Mouse (Mus musculus): ENCODE results near the gene Zdhhc21. TPM values are rescaled to one million over a fixed set of nuclear protein-coding genes. Genes with fewer than 3 reads are reported as not detected.

The Zdhhc21 gene
- total and polyA plus RNA-seq, 2 experiments from 2014 or later, result 14.8 to 50.3 TPM

DNA sequence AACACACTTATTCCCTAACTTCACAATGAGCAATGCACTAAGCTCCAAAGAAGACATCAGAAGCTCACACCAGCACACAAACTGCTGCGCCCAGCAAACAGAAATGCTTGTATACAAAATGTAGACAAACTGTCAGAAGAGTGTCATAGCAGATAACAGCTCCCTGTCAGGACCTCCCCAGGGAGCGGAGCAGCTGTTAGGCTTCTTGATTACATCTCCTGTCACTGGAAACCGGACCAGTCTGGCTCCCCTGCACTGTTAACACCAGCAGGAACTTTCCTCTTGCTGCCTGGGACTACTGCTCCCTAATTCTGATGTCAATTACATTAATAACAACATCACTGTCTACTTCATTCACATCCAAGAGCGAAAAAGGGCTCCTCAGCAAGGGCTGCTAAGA, 44.5 kb downstream of the Zdhhc21 start:
- DNase-seq (ENCODE audit: low spot score) (peak; percentile 32), ATAC-seq (ENCODE audit: low FRiP score) (no peak)
- Histone ChIP-seq H3K4me3 (ENCODE audit: low read depth, low read length) (no peak overlapping the region), H3K27me3 (ENCODE audit: insufficient read depth, low read length) (no peaks in the 10 kb centered on the region), H3K27ac (ENCODE audit: low read depth, low read length) (no peak overlapping the region), H3K9ac (replicated peaks; ENCODE audit: low read length, poor library complexity, severe bottlenecking) (no peak overlapping the region), H3K9me3 (ENCODE audit: low read length) (no peaks in the 10 kb centered on the region), H3K36me3 (ENCODE audit: insufficient read depth, low read length) (0 out of 2 replicates have a peak, but pooled peaks cover 4% of the 10 kb centered on the region), H3K4me1 (ENCODE audit: insufficient read depth, low read length) (no peaks in the 10 kb centered on the region), H3K4me2 (ENCODE audit: low read depth, low read length, poor library complexity, severe bottlenecking) (no peak overlapping the region)
- TF ChIP-seq CTCF (IDR thresholded peaks at IDR 0.05), result no peak
- 68% methylated on average over 4 of the region's 4 CpGs for WGBS

DNA sequence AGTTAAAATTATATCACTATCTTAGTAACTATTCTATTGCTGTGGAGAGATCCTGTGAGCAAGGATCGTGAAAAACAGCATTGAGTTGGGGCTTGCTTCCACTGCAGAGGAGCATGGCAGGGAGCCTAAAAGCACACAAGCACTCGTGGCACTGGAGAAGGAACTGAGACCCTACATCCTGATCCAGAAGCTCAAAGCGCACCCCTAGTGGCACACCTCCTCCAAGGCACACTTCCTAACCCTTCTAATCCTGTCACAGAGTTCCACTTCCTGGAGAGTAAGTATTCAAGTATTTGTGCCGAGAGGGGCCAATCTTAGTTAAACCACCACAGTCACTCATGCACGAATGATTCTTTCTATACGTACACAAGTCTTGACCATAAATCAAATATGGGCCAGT, 46.4 kb downstream of the Zdhhc21 start:
- H3K27ac ChIP-seq (ENCODE audit: low read depth, low read length), result no peak overlapping the region
- H3K4me2 ChIP-seq (ENCODE audit: low read depth, low read length, poor library complexity, severe bottlenecking), result no peak overlapping the region
- H3K9ac ChIP-seq (replicated peaks; ENCODE audit: low read length, poor library complexity, severe bottlenecking), result no peak overlapping the region
- peak; percentile 9; the same call in 1 of the 2 replicates for TF ChIP-seq CTCF (IDR thresholded peaks at IDR 0.05)
- H3K36me3 ChIP-seq (ENCODE audit: insufficient read depth, low read length), result 0 out of 2 replicates have a peak, but pooled peaks cover 4% of the 10 kb centered on the region
- WGBS, result 63% methylated on average over 6 of the region's 6 CpGs
- no peaks in the 10 kb centered on the region for H3K4me1 ChIP-seq (ENCODE audit: insufficient read depth, low read length)
- DNase-seq (ENCODE audit: low spot score) (no peak), ATAC-seq (ENCODE audit: low FRiP score) (no peak)
- H3K9me3 ChIP-seq (ENCODE audit: low read length), result no peaks in the 10 kb centered on the region
- no peaks in the 10 kb centered on the region for H3K27me3 ChIP-seq (ENCODE audit: insufficient read depth, low read length)
- H3K4me3 ChIP-seq (ENCODE audit: low read depth, low read length), result no peak overlapping the region

DNA sequence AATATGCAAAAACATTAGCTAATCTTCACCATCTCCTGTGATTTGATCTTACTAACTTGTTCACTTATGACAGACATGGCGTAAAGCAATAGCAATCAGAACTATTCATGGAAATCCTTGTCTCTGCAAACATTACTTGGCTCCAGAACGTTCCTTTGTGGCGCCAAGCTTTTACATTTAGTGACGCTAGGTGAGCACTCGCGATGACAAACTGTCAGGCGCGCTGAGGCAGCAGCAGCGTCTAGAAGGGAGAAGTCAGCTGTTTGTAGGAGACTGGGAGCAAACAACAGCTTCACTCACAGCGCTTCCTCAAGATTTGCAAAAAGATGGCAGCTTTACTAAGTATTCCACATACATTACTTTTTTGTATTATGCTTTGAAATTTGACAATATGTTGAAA, 51.9 kb downstream of the Zdhhc21 start:
- ATAC-seq (ENCODE audit: low FRiP score), result no peak
- 88% methylated on average over 10 of the region's 10 CpGs for WGBS
- no peak for TF ChIP-seq CTCF (IDR thresholded peaks at IDR 0.05)
- no peaks in the 10 kb centered on the region for H3K9me3 ChIP-seq (ENCODE audit: low read length)
- peaks cover 4% of the 10 kb centered on the region; the same call in 1 of the 2 replicates for H3K36me3 ChIP-seq (ENCODE audit: insufficient read depth, low read length)
- no peak overlapping the region for H3K4me2 ChIP-seq (ENCODE audit: low read depth, low read length, poor library complexity, severe bottlenecking)
- peak; percentile 44 for DNase-seq (ENCODE audit: low spot score)
- H3K9ac ChIP-seq (replicated peaks; ENCODE audit: low read length, poor library complexity, severe bottlenecking), result no peak overlapping the region
- no peak overlapping the region for H3K4me3 ChIP-seq (ENCODE audit: low read depth, low read length)
- no peaks in the 10 kb centered on the region for H3K27me3 ChIP-seq (ENCODE audit: insufficient read depth, low read length)
- no peak overlapping the region for H3K27ac ChIP-seq (ENCODE audit: low read depth, low read length)
- no peaks in the 10 kb centered on the region for H3K4me1 ChIP-seq (ENCODE audit: insufficient read depth, low read length)

DNA sequence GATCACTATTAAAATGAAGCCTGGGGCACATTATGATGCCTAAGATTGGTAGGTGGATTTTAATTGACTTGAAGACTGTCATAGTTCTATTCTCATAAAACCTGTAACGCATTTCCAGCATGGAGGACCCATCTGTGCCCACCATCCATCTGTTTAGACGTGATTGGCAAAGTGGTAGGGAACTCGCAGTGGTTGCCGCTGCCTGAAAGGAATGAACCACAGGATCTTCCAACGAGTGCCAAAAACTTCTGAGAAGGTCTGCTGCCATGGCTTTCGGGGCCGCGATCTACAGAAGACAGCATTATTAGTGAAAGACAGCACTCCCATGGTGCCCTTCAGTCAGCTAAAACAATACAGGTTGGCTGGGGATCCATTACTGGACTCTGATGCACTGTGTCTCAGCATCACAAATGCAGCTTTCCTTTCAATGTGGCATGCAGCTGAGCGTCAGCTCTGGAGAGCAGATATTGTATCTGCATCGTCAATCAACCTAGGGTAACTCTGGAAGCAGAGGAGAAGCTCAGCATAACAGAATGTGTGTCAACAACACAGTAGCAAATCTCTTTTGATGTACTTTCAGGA, 53.5 kb downstream of the Zdhhc21 start:
- Histone ChIP-seq H3K27me3 (ENCODE audit: insufficient read depth, low read length) (no peaks in the 10 kb centered on the region), H3K9ac (replicated peaks; ENCODE audit: low read length, poor library complexity, severe bottlenecking) (no peak overlapping the region), H3K4me2 (ENCODE audit: low read depth, low read length, poor library complexity, severe bottlenecking) (no peak overlapping the region), H3K27ac (ENCODE audit: low read depth, low read length) (no peak overlapping the region), H3K4me3 (ENCODE audit: low read depth, low read length) (no peak overlapping the region), H3K4me1 (ENCODE audit: insufficient read depth, low read length) (no peaks in the 10 kb centered on the region), H3K36me3 (ENCODE audit: insufficient read depth, low read length) (peaks cover 4% of the 10 kb centered on the region; the same call in 1 of the 2 replicates), H3K9me3 (ENCODE audit: low read length) (no peaks in the 10 kb centered on the region)
- 55% methylated on average over 10 of the region's 10 CpGs for WGBS
- DNase-seq (ENCODE audit: low spot score), result peak; percentile 92
- no peak for TF ChIP-seq CTCF (IDR thresholded peaks at IDR 0.05)
- ATAC-seq (ENCODE audit: low FRiP score), result peak; percentile 44; the same call in 1 of the 2 replicates

DNA sequence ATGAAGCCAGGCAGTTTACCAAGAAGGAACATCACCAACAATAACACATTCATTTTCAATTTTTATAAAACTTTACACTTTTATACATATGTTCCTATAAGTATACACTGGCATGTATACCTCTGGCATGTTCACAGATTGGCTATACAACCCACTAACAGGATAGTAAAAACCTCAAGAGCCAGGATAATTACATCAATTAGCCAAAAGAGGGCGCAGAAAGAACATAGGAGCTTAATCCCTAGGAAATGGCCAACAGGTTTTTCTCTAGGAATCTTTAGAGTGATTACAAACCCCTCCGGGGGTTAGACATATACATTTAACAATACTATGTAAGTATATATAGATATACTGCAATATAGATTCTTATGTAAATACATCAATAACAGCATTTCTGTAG, 55.7 kb downstream of the Zdhhc21 start:
- H3K4me1 ChIP-seq (ENCODE audit: insufficient read depth, low read length), result no peaks in the 10 kb centered on the region
- TF ChIP-seq CTCF (IDR thresholded peaks at IDR 0.05), result peak; percentile 69
- H3K27me3 ChIP-seq (ENCODE audit: insufficient read depth, low read length), result no peaks in the 10 kb centered on the region
- no peak for ATAC-seq (ENCODE audit: low FRiP score)
- no peak overlapping the region for H3K9ac ChIP-seq (replicated peaks; ENCODE audit: low read length, poor library complexity, severe bottlenecking)
- H3K9me3 ChIP-seq (ENCODE audit: low read length), result no peaks in the 10 kb centered on the region
- peaks cover 4% of the 10 kb centered on the region; the same call in 1 of the 2 replicates for H3K36me3 ChIP-seq (ENCODE audit: insufficient read depth, low read length)
- H3K4me2 ChIP-seq (ENCODE audit: low read depth, low read length, poor library complexity, severe bottlenecking), result no peak overlapping the region
- WGBS, result 44% methylated on average over 2 of the region's 2 CpGs
- no peak overlapping the region for H3K27ac ChIP-seq (ENCODE audit: low read depth, low read length)
- no peak overlapping the region for H3K4me3 ChIP-seq (ENCODE audit: low read depth, low read length)
- peak; percentile 80 for DNase-seq (ENCODE audit: low spot score)

DNA sequence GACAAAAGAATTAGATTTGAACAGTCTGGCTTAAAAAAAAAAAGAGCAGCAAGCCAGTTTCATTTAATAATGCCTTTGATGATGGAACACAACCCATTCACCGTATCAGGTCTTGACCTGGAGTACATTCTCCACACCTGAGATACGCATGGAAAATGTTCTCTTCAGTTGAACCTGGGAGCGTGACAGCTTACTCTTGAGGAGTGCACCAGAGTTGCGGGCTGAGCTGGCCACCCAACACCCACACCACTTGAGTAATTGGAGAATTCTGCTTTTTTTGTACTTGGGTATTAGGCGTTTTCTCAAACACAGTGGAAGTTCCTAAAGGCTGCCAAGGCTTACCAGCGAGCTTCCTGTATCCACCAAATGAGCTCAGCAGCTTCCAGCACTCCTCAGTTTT, 66.2 kb downstream of the Zdhhc21 start:
- Histone ChIP-seq H3K4me2 (ENCODE audit: low read depth, low read length, poor library complexity, severe bottlenecking) (no peak overlapping the region), H3K9ac (replicated peaks; ENCODE audit: low read length, poor library complexity, severe bottlenecking) (no peak overlapping the region), H3K4me3 (ENCODE audit: low read depth, low read length) (no peak overlapping the region), H3K36me3 (ENCODE audit: insufficient read depth, low read length) (no peaks in the 10 kb centered on the region), H3K9me3 (ENCODE audit: low read length) (no peaks in the 10 kb centered on the region), H3K27me3 (ENCODE audit: insufficient read depth, low read length) (no peaks in the 10 kb centered on the region), H3K27ac (ENCODE audit: low read depth, low read length) (no peak overlapping the region), H3K4me1 (ENCODE audit: insufficient read depth, low read length) (no peaks in the 10 kb centered on the region)
- 89% methylated on average over 6 of the region's 6 CpGs for WGBS
- DNase-seq (ENCODE audit: low spot score) (no peak), ATAC-seq (ENCODE audit: low FRiP score) (no peak)
- TF ChIP-seq CTCF (IDR thresholded peaks at IDR 0.05), result no peak

Measured in midbrain, postnatal 0 days (tissue).